Mouse (Mus musculus) heart, postnatal 25 days (tissue): ENCODE measurements at regions not wholly inside any gene's neighbourhood (a gene's known extent, or its start where the extent isn't known, plus 50 kb on each side); places are given as distances from the start of the nearest gene placed in this dataset.
"Not testable (repeated sequence)": the region's sequence is repeated elsewhere in the genome, so short reads cannot be mapped to it uniquely, and the experiment has no call there.

Experiments used
- DNase-seq: peaks from one replicate; pipeline ENCODE4 v3.0.0; 2022; ENCODE audit warnings: low spot score
- intact Hi-C: fragments of 180-260 bp; cut with DNase I; formaldehyde crosslinking; loops from one replicate; pipeline ENCODE4 v1.15.1; 2025

GRCm38 (mm10) chr1:35880562-35881265 is 187.5 kb upstream of the Hs6st1 start:
- no peak for DNase-seq
- intact Hi-C loops, result no loop called here

- no peak for DNase-seq
- intact Hi-C loops, result no loop called here
These were observed 186.7 kb upstream of the Hs6st1 start for GRCm38 (mm10) chr1:35881521-35881920.

GRCm38 (mm10) chr1:35882101-35882500 is 186.1 kb upstream of the Hs6st1 start:
- intact Hi-C loops, result no loop called here
- no peak for DNase-seq

- DNase-seq, result no peak
- intact Hi-C loops, result no loop called here
These were observed 178.3 kb upstream of the Hs6st1 start for GRCm38 (mm10) chr1:35889731-35890499.

GRCm38 (mm10) chr1:35890500-35890900 is 177.7 kb upstream of the Hs6st1 start:
- intact Hi-C loops, result no loop called here
- DNase-seq, result no peak

- intact Hi-C loops, result no loop called here
- no peak for DNase-seq
These were observed 168.7 kb upstream of the Hs6st1 start for GRCm38 (mm10) chr1:35899536-35899935.

- DNase-seq, result no peak
- intact Hi-C loops, result no loop called here
These were observed 164.1 kb upstream of the Hs6st1 start for GRCm38 (mm10) chr1:35904001-35904547.

GRCm38 (mm10) chr1:35913551-35913950 is 154.6 kb upstream of the Hs6st1 start:
- no peak for DNase-seq

GRCm38 (mm10) chr1:35914175-35914574 is 154.0 kb upstream of the Hs6st1 start:
- DNase-seq, intact Hi-C loops: not testable (repeated sequence)

More at GRCm38 (mm10) chr1:35913551-35913950, 154.6 kb upstream of the Hs6st1 start:
- intact Hi-C loops, result no loop called here

GRCm38 (mm10) chr1:35915526-35915925 is 152.7 kb upstream of the Hs6st1 start:
- intact Hi-C loops, result no loop called here
- no peak for DNase-seq

GRCm38 (mm10) chr1:35919840-35920734 is 148.1 kb upstream of the Hs6st1 start:
- no peak for DNase-seq
- intact Hi-C loops, result no loop called here

- no peak for DNase-seq
- intact Hi-C loops, result no loop called here
These were observed 143.4 kb upstream of the Hs6st1 start for GRCm38 (mm10) chr1:35924796-35925195.

- intact Hi-C loops, result no loop called here
- no peak for DNase-seq
These were observed 142.9 kb upstream of the Hs6st1 start for GRCm38 (mm10) chr1:35925301-35925700.

- intact Hi-C loops, result no loop called here
- DNase-seq, result no peak
These were observed 141.8 kb upstream of the Hs6st1 start for GRCm38 (mm10) chr1:35926191-35927048.

GRCm38 (mm10) chr1:35927049-35927415 is 141.2 kb upstream of the Hs6st1 start:
- intact Hi-C loops, result no loop called here
- no peak for DNase-seq

GRCm38 (mm10) chr1:35930351-35930750 is 137.8 kb upstream of the Hs6st1 start:
- intact Hi-C loops, result no loop called here

GRCm38 (mm10) chr1:35931056-35931455 is 137.1 kb upstream of the Hs6st1 start:
- DNase-seq, result no peak
- intact Hi-C loops, result no loop called here

More at GRCm38 (mm10) chr1:35930351-35930750, 137.8 kb upstream of the Hs6st1 start:
- DNase-seq, result no peak

- intact Hi-C loops, result no loop called here
- peak; percentile 8 for DNase-seq
These were observed 134.7 kb upstream of the Hs6st1 start for GRCm38 (mm10) chr1:35933511-35933910.

- DNase-seq, result peak; percentile 35
- intact Hi-C loops, result no loop called here
These were observed 133.0 kb upstream of the Hs6st1 start for GRCm38 (mm10) chr1:35935099-35935651.
